Mouse (Mus musculus) layer of hippocampus, postnatal 14 days (tissue): ENCODE measurements at regions not wholly inside any gene's neighbourhood (a gene's known extent, or its start where the extent isn't known, plus 50 kb on each side); places are given as distances from the start of the nearest gene placed in this dataset.

Experiments
- DNase-seq, 2 experiments: peaks; one replicate each; pipeline ENCODE4 v3.0.0; 2021 to 2022; ENCODE audit warnings: low spot score in 2 of 2, mixed read lengths in 1 of 2

GRCm38 (mm10) chr11:45058658-45059057 is 441.5 kb downstream of the Ebf1 start:
- DNase-seq: no peak

GRCm38 (mm10) chr11:45066592-45066991 is 449.5 kb downstream of the Ebf1 start:
- DNase-seq: no peak

GRCm38 (mm10) chr11:45070280-45070679 is 453.2 kb downstream of the Ebf1 start:
- no peak for DNase-seq

GRCm38 (mm10) chr11:45071195-45071594 is 454.1 kb downstream of the Ebf1 start:
- DNase-seq: no peak

GRCm38 (mm10) chr11:45084506-45085037 is 467.5 kb downstream of the Ebf1 start:
- DNase-seq: peak in 1 of 2 experiments; percentile 3

GRCm38 (mm10) chr11:45085145-45085544 is 468.0 kb downstream of the Ebf1 start:
- no peak for DNase-seq

- DNase-seq: no peak
Observed at GRCm38 (mm10) chr11:45087186-45087915, 470.2 kb downstream of the Ebf1 start.

- no peak for DNase-seq
Observed at GRCm38 (mm10) chr11:45088286-45088685, 471.2 kb downstream of the Ebf1 start.

GRCm38 (mm10) chr11:45089561-45089960 is 472.4 kb downstream of the Ebf1 start:
- no peak for DNase-seq

GRCm38 (mm10) chr11:45103498-45104336 is 486.6 kb downstream of the Ebf1 start:
- peak; percentile 16 to 62 for DNase-seq

- DNase-seq: no peak
Observed at GRCm38 (mm10) chr11:45116702-45117101, 499.6 kb downstream of the Ebf1 start.

GRCm38 (mm10) chr11:45123276-45123675 is 506.2 kb downstream of the Ebf1 start:
- no peak for DNase-seq

GRCm38 (mm10) chr11:45136781-45137180 is 519.7 kb downstream of the Ebf1 start:
- DNase-seq: no peak

- no peak for DNase-seq
Observed at GRCm38 (mm10) chr11:45138351-45138975, 521.3 kb downstream of the Ebf1 start.

- DNase-seq: no peak
Observed at GRCm38 (mm10) chr11:45140490-45140889, 523.4 kb downstream of the Ebf1 start.

- no peak for DNase-seq
Observed at GRCm38 (mm10) chr11:45154070-45154469, 537.0 kb downstream of the Ebf1 start.

- peak in 1 of 2 experiments; percentile 14 for DNase-seq
Observed at GRCm38 (mm10) chr11:45154497-45154896, 537.4 kb downstream of the Ebf1 start.

GRCm38 (mm10) chr11:45155782-45156181 is 538.7 kb downstream of the Ebf1 start:
- DNase-seq: no peak

GRCm38 (mm10) chr11:45158282-45158681 is 541.2 kb downstream of the Ebf1 start:
- no peak for DNase-seq

GRCm38 (mm10) chr11:45160871-45161270 is 543.8 kb downstream of the Ebf1 start:
- no peak for DNase-seq

GRCm38 (mm10) chr11:45173546-45173945 is 556.4 kb downstream of the Ebf1 start:
- no peak for DNase-seq

GRCm38 (mm10) chr11:45174071-45174470 is 557.0 kb downstream of the Ebf1 start:
- DNase-seq: no peak
